Mouse (Mus musculus) heart, postnatal 0 days (tissue): ENCODE measurements at regions not wholly inside any gene's neighbourhood (a gene's known extent, or its start where the extent isn't known, plus 50 kb on each side); places are given as distances from the start of the nearest gene placed in this dataset.

Source experiments
- CTCF ChIP-seq: IDR thresholded peaks from 2 replicates; pipeline ENCODE4 v1.5.1; 2016; ENCODE audit warnings: antibody characterized with exemption, control low read depth, low read depth
- EP300 ChIP-seq: IDR thresholded peaks from 2 replicates; pipeline ENCODE4 v1.6.1; 2016; ENCODE audit warnings: antibody characterized with exemption, low read depth

DNA sequence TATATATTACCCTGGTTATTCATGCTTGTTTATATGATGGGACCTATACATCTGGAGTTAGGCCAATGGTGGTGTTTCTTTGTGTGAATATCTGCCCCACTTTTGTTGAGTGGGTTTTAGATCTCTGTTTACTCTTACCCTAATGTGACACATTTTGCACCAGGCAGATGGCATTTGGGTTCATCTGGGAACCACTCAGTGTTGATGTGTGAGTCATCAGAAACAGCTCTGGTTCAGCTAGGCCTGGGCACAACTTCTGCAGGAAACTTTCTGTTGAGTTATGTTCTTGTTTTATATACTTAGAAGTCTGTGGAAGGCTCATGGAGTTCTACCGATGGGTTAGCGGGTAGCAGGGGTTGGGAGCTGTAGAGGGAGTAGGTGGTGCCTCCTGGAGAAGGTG lies 191.7 kb upstream of the Slc30a5 start:
- no peak for TF ChIP-seq EP300
- TF ChIP-seq CTCF: no peak
